Mouse (Mus musculus) ES-E14 (cell line): Measurements from ENCODE around the gene Ccdc88c. TPM values are rescaled to one million over a fixed set of nuclear protein-coding genes. Genes with fewer than 3 reads are reported as not detected.

Experiments used
- DNase-seq: peaks from one replicate; pipeline ENCODE4 v3.0.0-alpha.2; 2013; ENCODE audit warnings: low read depth, low spot score
- H3K27ac ChIP-seq: 2 replicates; pipeline ENCODE4 v1.5.1; 2012; ENCODE audit warnings: low read depth, mild to moderate bottlenecking, low read length, moderate library complexity, mixed read lengths; ENCODE audit not compliant: poor library complexity, insufficient read depth, severe bottlenecking
- H3K36me3 ChIP-seq: 2 replicates; pipeline ENCODE4 v1.6.1; 2012; ENCODE audit warnings: mild to moderate bottlenecking, low read length, moderate library complexity, mixed read lengths; ENCODE audit not compliant: control insufficient read depth, poor library complexity, insufficient read depth, severe bottlenecking
- H3K4me1 ChIP-seq, 2 experiments: fragments of 150-350 bp in 1 of 2; sonication (generic) in 1 of 2; 2 replicates each; pipeline ENCODE4 v1.6.1; 2012; ENCODE audit warnings: low read length in 2 of 2, mild to moderate bottlenecking in 1 of 2, mixed read lengths in 1 of 2; ENCODE audit not compliant: control insufficient read depth in 2 of 2, insufficient read depth in 2 of 2, poor library complexity in 1 of 2
- H3K4me3 ChIP-seq, 2 experiments: fragments of 150-350 bp in 1 of 2; sonication (generic) in 1 of 2; 2 replicates each; pipeline ENCODE4 v1.5.1; 2012; ENCODE audit warnings: low read length in 2 of 2, low read depth in 1 of 2, mild to moderate bottlenecking in 1 of 2, mixed read lengths in 1 of 2; ENCODE audit not compliant: insufficient read depth in 1 of 2, poor library complexity in 1 of 2, severe bottlenecking in 1 of 2
- H3K9ac ChIP-seq: 2 replicates; pipeline ENCODE4 v1.6.1; 2012; ENCODE audit warnings: low read depth, mild to moderate bottlenecking, low read length, mixed read lengths; ENCODE audit not compliant: poor library complexity, insufficient read depth, severe bottlenecking
- H3K9me3 ChIP-seq: fragments of 150-350 bp; sonication (generic); 2 replicates; pipeline ENCODE4 v1.6.1; 2012; ENCODE audit warnings: low read depth, mild to moderate bottlenecking, low read length; ENCODE audit not compliant: control insufficient read depth, insufficient read depth
- CHD2 ChIP-seq: IDR thresholded peaks from 2 replicates; pipeline ENCODE4 v1.6.1; 2014; ENCODE audit warnings: mild to moderate bottlenecking, low read depth, low read length, inconsistent platforms
- HCFC1 ChIP-seq: IDR thresholded peaks from 2 replicates; pipeline ENCODE4 v1.6.1; 2012; ENCODE audit warnings: low read length, inconsistent platforms, borderline replicate concordance; ENCODE audit not compliant: insufficient read depth
- MAFK ChIP-seq: IDR thresholded peaks from 2 replicates; pipeline ENCODE4 v1.6.1; 2014; ENCODE audit warnings: mild to moderate bottlenecking, low read depth, low read length, inconsistent platforms; ENCODE audit not compliant: insufficient read depth
- ZC3H11A ChIP-seq: IDR thresholded peaks from 2 replicates; pipeline ENCODE4 v1.6.1; 2012; ENCODE audit warnings: low read depth, mild to moderate bottlenecking, inconsistent platforms, low read length, borderline replicate concordance
- ZNF384 ChIP-seq: IDR thresholded peaks from 2 replicates; pipeline ENCODE4 v1.6.1; 2012; ENCODE audit warnings: low read depth, low read length, inconsistent platforms
- in situ Hi-C, 2 experiments: fragments of 600-800 bp; cut with MboI; formaldehyde crosslinking; loops; one replicate each; pipeline ENCODE4 v1.15.1; 2025; ENCODE audit warnings: low sequenced_read_pairs in 2 of 2, inconsistent platforms in 1 of 2; ENCODE audit not compliant: unreplicated experiment in 2 of 2
- total RNA-seq: library from RNA; depleted of rRNA; stranded (reverse); fragments of 300-350 nt; gene quantifications from 2 replicates; pipeline ENCODE4 v1.2.3, GENCODE M21; 2012

Ccdc88c gene
- total RNA-seq, 1 experiment: 35.7 TPM

- Histone ChIP-seq H3K4me3 (no peak overlapping the region), H3K27ac (no peak overlapping the region), H3K4me1 (peaks cover 0 to 12% of the 10 kb centered on the region in 2 experiments; a peak in 1 of 4 replicates), H3K9ac (no peak overlapping the region), H3K9me3 (no peaks in the 10 kb centered on the region), H3K36me3 (peaks cover 20% of the 10 kb centered on the region)
- no peak for DNase-seq
- no peak for TF ChIP-seq ZC3H11A
- no peak for TF ChIP-seq CHD2
- no peak for TF ChIP-seq ZNF384
- no peak for TF ChIP-seq HCFC1
- TF ChIP-seq MAFK: no peak
- in situ Hi-C loops: no loop called here
Observed at GRCm38 (mm10) chr12:100910731-100911130, 118.1 kb downstream of the Ccdc88c start.

- no peak overlapping the region for H3K27ac ChIP-seq
- peaks cover 20% of the 10 kb centered on the region for H3K36me3 ChIP-seq
- H3K4me3 ChIP-seq: no peak overlapping the region
- TF ChIP-seq ZNF384 (no peak), ZC3H11A (no peak), MAFK (no peak), CHD2 (no peak)
- H3K9me3 ChIP-seq: no peaks in the 10 kb centered on the region
- DNase-seq: no peak
- in situ Hi-C loops: no loop called here
- H3K9ac ChIP-seq: no peak overlapping the region
- H3K4me1 ChIP-seq: peaks cover 0 to 12% of the 10 kb centered on the region in 2 experiments; a peak in 1 of 4 replicates
Observed at GRCm38 (mm10) chr12:100909765-100910164, 119.1 kb downstream of the Ccdc88c start.

- H3K9ac ChIP-seq: peak overlapping the region; percentile 64; the same call in 1 of the 2 replicates
- DNase-seq: no peak
- no peaks in the 10 kb centered on the region for H3K9me3 ChIP-seq
- in situ Hi-C loops: no loop called here
- H3K4me3 ChIP-seq: peak overlapping the region; percentile 51 to 66; a peak in 3 of 4 replicates
- TF ChIP-seq HCFC1 (no peak), MAFK (no peak), CHD2 (no peak), ZNF384 (no peak), ZC3H11A (no peak)
- no peak overlapping the region for H3K27ac ChIP-seq
- peaks cover 15% of the 10 kb centered on the region for H3K36me3 ChIP-seq
- peaks cover 0 to 12% of the 10 kb centered on the region in 2 experiments; a peak in 1 of 4 replicates for H3K4me1 ChIP-seq
Observed at GRCm38 (mm10) chr12:100908298-100909034, 120.4 kb downstream of the Ccdc88c start.

- peak within 1 kb of the TSS; percentile 64 for H3K9ac ChIP-seq
- no peak for DNase-seq
- no peaks in the 10 kb centered on the region for H3K9me3 ChIP-seq
- H3K27ac ChIP-seq: no peak within 1 kb of the TSS
- in situ Hi-C loops: no loop called here
- peak within 1 kb of the TSS; percentile 51 to 66; a peak in 3 of 4 replicates for H3K4me3 ChIP-seq
- peaks cover 8% of the 10 kb centered on the region for H3K36me3 ChIP-seq
- TF ChIP-seq ZNF384 (no peak), HCFC1 (no peak), ZC3H11A (no peak), MAFK (no peak), CHD2 (no peak)
- H3K4me1 ChIP-seq: peaks cover 0 to 12% of the 10 kb centered on the region in 2 experiments; a peak in 1 of 4 replicates
Observed at GRCm38 (mm10) chr12:100907598-100908297, 121.1 kb downstream of the Ccdc88c start, which contains the start of gene Gpr68. Gene Gpr68 (minus strand): TSS chr12:100908198.
